Mouse (Mus musculus): ENCODE measurements at regions not wholly inside any gene's neighbourhood (a gene's known extent, or its start where the extent isn't known, plus 50 kb on each side); places are given as distances from the start of the nearest gene placed in this dataset. TPM values are rescaled to one million over a fixed set of nuclear protein-coding genes. Genes with fewer than 3 reads are reported as not detected.
"Not testable (repeated sequence)": the region's sequence is repeated elsewhere in the genome, so short reads cannot be mapped to it uniquely, and the experiment has no call there.

DNA sequence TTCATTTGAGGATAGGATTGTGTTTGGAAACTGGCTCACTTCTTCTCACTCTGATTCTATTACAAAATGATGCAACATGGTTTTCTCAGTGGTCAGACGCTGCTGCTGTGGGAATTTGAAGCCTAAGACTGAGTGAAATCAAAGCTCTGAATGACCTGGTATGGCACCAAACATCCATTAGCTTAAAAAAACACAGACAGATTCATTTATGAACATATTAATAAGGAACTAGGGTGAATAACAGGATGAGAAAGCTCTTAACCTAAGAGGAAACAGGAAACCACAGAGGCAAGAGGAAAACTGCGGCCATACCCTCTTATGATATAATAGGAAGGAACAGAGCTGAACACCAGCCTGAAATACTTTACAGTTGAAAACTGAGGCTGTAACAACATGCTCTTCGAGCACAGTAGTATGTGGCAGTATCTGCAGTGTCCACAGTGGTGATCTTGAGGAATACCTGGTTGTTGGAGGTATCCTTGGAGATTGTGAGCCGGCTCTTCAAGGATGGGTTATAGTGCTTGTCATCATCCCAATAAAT is 282.5 kb upstream of the Zfp386 start:
- H3K36me3 ChIP-seq; H3K4me2 ChIP-seq; H3K27me3 ChIP-seq (replicated peaks); ATAC-seq; H3K27ac ChIP-seq; H3K9ac ChIP-seq; H3K4me1 ChIP-seq; H3K9me3 ChIP-seq (replicated peaks); H3K4me3 ChIP-seq: not testable (repeated sequence)
- WGBS (ENCODE audit: insufficient replicate concordance) = 44% methylated on average over 4 of the region's 4 CpGs

DNA sequence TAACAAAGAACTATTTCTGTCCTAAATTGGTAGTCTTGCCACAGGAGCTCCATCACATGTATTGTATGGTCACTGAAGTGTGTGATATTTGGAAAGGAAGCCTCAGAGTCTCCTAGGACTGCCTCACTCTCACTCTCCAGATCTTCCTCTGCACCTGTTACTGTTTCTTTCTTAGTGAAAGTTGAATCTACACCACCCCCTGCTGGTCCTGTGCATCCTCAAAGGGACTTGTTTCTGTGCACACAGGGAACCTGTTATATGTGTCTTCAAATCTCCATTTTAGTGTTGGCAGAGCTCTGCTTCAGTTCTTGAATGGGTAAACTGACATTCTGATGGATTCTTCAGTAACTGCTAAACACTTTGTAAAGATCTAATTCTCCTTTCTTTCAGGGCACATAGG is 276.3 kb upstream of the Zfp386 start:
- not testable (repeated sequence) for ATAC-seq; H3K9ac ChIP-seq; H3K4me1 ChIP-seq; H3K9me3 ChIP-seq (replicated peaks); H3K4me2 ChIP-seq; H3K36me3 ChIP-seq; H3K4me3 ChIP-seq; H3K27ac ChIP-seq; H3K27me3 ChIP-seq (replicated peaks)

DNA sequence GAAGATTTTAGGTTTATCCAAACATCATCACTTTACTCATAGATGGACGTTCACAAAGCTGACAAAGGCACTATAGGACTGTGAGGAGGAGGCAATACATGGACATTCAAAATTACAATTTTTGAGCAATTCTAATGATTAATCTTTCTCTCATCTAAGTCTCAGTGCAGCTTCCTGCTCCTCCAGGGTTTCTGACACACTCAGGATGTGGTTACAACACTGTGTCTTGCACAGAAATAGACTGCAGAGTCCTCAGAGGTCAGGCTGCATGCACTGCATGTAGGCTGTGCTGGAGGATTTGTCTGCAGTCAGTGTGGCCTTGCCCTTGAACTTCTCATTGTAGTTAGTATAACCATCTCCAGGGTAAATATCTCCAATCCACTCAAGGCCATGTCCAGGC is 257.2 kb upstream of the Zfp386 start:
- not testable (repeated sequence) for H3K27me3 ChIP-seq (replicated peaks); H3K4me3 ChIP-seq; H3K9ac ChIP-seq; H3K4me1 ChIP-seq; H3K36me3 ChIP-seq; ATAC-seq; H3K27ac ChIP-seq; H3K9me3 ChIP-seq (replicated peaks); H3K4me2 ChIP-seq
- 43% methylated on average over 1 of the region's 1 CpGs for WGBS (ENCODE audit: insufficient replicate concordance)

GRCm38 (mm10) chr12:115802499-115802898 is 245.0 kb upstream of the Zfp386 start:
- not testable (repeated sequence) for ATAC-seq; H3K4me3 ChIP-seq; H3K27me3 ChIP-seq (replicated peaks); H3K36me3 ChIP-seq; H3K27ac ChIP-seq; H3K9me3 ChIP-seq (replicated peaks); H3K4me2 ChIP-seq; H3K9ac ChIP-seq; H3K4me1 ChIP-seq
- 41% methylated on average over 2 of the region's 2 CpGs for WGBS (ENCODE audit: insufficient replicate concordance)

DNA sequence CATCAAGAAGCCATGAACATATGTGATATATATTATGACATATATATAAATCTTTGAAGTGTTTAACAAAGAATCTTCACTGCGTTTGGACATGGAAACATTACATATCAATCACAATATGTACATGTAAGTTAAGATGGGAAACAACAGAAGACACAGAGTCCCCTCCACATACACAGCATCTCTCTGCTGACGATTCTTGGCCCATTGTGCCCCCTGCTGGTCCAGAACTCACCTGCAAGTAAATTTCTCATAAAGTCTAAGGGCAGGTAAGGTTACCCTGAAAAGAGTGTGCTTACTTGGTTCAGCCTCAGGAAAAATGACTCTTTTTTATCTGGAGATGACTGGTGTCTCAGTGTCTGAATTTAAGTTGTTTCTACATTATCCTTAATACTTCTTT is 243.8 kb upstream of the Zfp386 start:
- ATAC-seq; H3K4me3 ChIP-seq; H3K9me3 ChIP-seq (replicated peaks); H3K27ac ChIP-seq; H3K4me1 ChIP-seq; H3K36me3 ChIP-seq; H3K9ac ChIP-seq; H3K27me3 ChIP-seq (replicated peaks); H3K4me2 ChIP-seq: not testable (repeated sequence)
- WGBS (ENCODE audit: insufficient replicate concordance) = 40% methylated on average over 2 of the region's 2 CpGs

- 0 out of 2 replicates have a peak, but pooled peaks cover 3% of the 10 kb centered on the region for H3K9me3 ChIP-seq (replicated peaks)
- H3K4me1 ChIP-seq = no peaks in the 10 kb centered on the region
- H3K27me3 ChIP-seq (replicated peaks) = no peaks in the 10 kb centered on the region
- no peak overlapping the region for H3K4me2 ChIP-seq
- no peak overlapping the region for H3K27ac ChIP-seq
- 38% methylated on average over 1 of the region's 1 CpGs for WGBS (ENCODE audit: insufficient replicate concordance)
- H3K9ac ChIP-seq = no peak overlapping the region
- ATAC-seq = no peak
- H3K4me3 ChIP-seq = no peak overlapping the region
- no peaks in the 10 kb centered on the region for H3K36me3 ChIP-seq
Measured at GRCm38 (mm10) chr12:115807978-115808377, 239.5 kb upstream of the Zfp386 start.

Small RNA genes in the stretch of these regions (microRNA-seq; reads per million reads assigned to microRNA genes)
- gene Gm27722 (not detected), gene Mir6388 (not detected)
